Mouse (Mus musculus) testis, adult 2 months (tissue): Measurements from ENCODE around the gene Sec24c. TPM values are rescaled to one million over a fixed set of nuclear protein-coding genes. Genes with fewer than 3 reads are reported as not detected.
A peak's percentile ranks its signal among the peaks of the same experiment; 100 is the strongest.

ENCODE experiments used
- H3K27ac ChIP-seq: fragments of 200-500 bp; 2 replicates; pipeline ENCODE4 v1.5.1; 2012; ENCODE audit warnings: low read depth, low read length; ENCODE audit not compliant: control insufficient read depth, insufficient read depth
- H3K27me3 ChIP-seq: fragments of 200-500 bp; 2 replicates; pipeline ENCODE4 v1.6.1; 2012; ENCODE audit warnings: mild to moderate bottlenecking, low read length, moderate library complexity; ENCODE audit not compliant: control insufficient read depth, insufficient read depth
- H3K36me3 ChIP-seq: fragments of 200-500 bp; 2 replicates; pipeline ENCODE4 v1.6.1; 2012; ENCODE audit warnings: mild to moderate bottlenecking, low read length; ENCODE audit not compliant: control insufficient read depth, insufficient read depth
- H3K4me1 ChIP-seq: fragments of 200-500 bp; 2 replicates; pipeline ENCODE4 v1.6.1; 2012; ENCODE audit warnings: low read length; ENCODE audit not compliant: control insufficient read depth, insufficient read depth
- H3K4me3 ChIP-seq: fragments of 200-500 bp; 2 replicates; pipeline ENCODE4 v1.5.1; 2012; ENCODE audit warnings: low read depth, mild to moderate bottlenecking, low read length, moderate library complexity, mixed read lengths; ENCODE audit not compliant: control insufficient read depth
- CTCF ChIP-seq: fragments of 200-500 bp; IDR thresholded peaks from 2 replicates; pipeline ENCODE4 v1.5.1; 2012; ENCODE audit warnings: low read depth, mild to moderate bottlenecking, inconsistent platforms, low read length, moderate library complexity; ENCODE audit not compliant: control insufficient read depth, insufficient read depth, insufficient replicate concordance
- POLR2A ChIP-seq: fragments of 200-500 bp; IDR thresholded peaks from 2 replicates; pipeline ENCODE4 v1.6.1; 2012; ENCODE audit warnings: low read depth, mild to moderate bottlenecking, inconsistent platforms, low read length, moderate library complexity; ENCODE audit not compliant: control insufficient read depth
- polyA plus RNA-seq: library from polyadenylated mRNA; depleted of rRNA; stranded (reverse); fragments of >200 nt; gene quantifications from 2 replicates; pipeline ENCODE4 v1.2.3, GENCODE M21; 2012

Gene Sec24c
- polyA plus RNA-seq, 1 experiment = 80.7 TPM

- Histone ChIP-seq H3K27ac (no peak overlapping the region), H3K4me3 (no peak overlapping the region), H3K4me1 (no peaks in the 10 kb centered on the region), H3K36me3 (peaks cover 7% of the 10 kb centered on the region), H3K27me3 (no peaks in the 10 kb centered on the region)
- TF ChIP-seq POLR2A (no peak), CTCF (no peak)
These were observed 45.7 kb downstream of the Sec24c start for GRCm38 (mm10) chr14:20719767-20720166.

GRCm38 (mm10) chr14:20721371-20721770, 47.3 kb downstream of the Sec24c start:
- H3K36me3 ChIP-seq = peaks cover 7% of the 10 kb centered on the region
- H3K27ac ChIP-seq = no peak overlapping the region
- no peaks in the 10 kb centered on the region for H3K4me1 ChIP-seq
- TF ChIP-seq POLR2A (no peak), CTCF (no peak)
- no peaks in the 10 kb centered on the region for H3K27me3 ChIP-seq
- H3K4me3 ChIP-seq = no peak overlapping the region

GRCm38 (mm10) chr14:20723006-20723405, 48.9 kb downstream of the Sec24c start:
- peaks cover 4% of the 10 kb centered on the region for H3K36me3 ChIP-seq
- no peak overlapping the region for H3K4me3 ChIP-seq
- no peaks in the 10 kb centered on the region for H3K4me1 ChIP-seq
- no peak for TF ChIP-seq CTCF
- no peak for TF ChIP-seq POLR2A
- no peaks in the 10 kb centered on the region for H3K27me3 ChIP-seq
- H3K27ac ChIP-seq = no peak overlapping the region

- Histone ChIP-seq H3K4me3 (no peak overlapping the region), H3K4me1 (no peaks in the 10 kb centered on the region), H3K36me3 (peaks cover 4% of the 10 kb centered on the region), H3K27ac (no peak overlapping the region), H3K27me3 (no peaks in the 10 kb centered on the region)
- TF ChIP-seq CTCF = peak; percentile 65; the same call in 1 of the 2 replicates
- TF ChIP-seq POLR2A = no peak
These were observed 49.9 kb downstream of the Sec24c start for GRCm38 (mm10) chr14:20724043-20724442.

- H3K27me3 ChIP-seq = no peaks in the 10 kb centered on the region
- H3K4me3 ChIP-seq = no peak overlapping the region
- H3K36me3 ChIP-seq = peaks cover 6% of the 10 kb centered on the region
- H3K4me1 ChIP-seq = peaks cover 2% of the 10 kb centered on the region; the same call in 1 of the 2 replicates
- TF ChIP-seq CTCF (no peak), POLR2A (no peak)
- no peak overlapping the region for H3K27ac ChIP-seq
These were observed 51.7 kb downstream of the Sec24c start for GRCm38 (mm10) chr14:20725660-20726339.

DNA sequence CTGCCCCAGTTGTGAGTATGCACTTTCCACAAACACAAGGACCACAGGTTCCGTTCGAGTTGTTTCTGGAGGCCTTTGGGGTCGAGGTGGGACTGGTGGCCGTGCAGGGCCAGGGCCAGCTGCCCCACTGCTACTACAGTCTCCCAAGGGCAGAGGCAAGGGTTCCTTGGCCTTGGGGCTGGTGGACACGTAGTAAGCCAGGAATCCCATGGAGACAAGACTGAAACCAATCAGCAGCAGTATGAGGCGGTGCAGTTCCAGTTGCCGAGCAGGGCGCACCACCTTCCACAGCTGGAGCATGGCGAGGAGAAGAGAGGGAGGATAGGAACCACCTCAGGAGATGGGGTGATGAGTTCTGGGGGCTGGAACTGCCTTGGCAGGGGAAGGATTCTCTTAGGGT, 55.8 kb downstream of the Sec24c start:
- Histone ChIP-seq H3K27me3 (no peaks in the 10 kb centered on the region), H3K4me1 (peaks cover 6% of the 10 kb centered on the region), H3K4me3 (no peak overlapping the region), H3K27ac (no peak overlapping the region), H3K36me3 (peaks cover 6% of the 10 kb centered on the region)
- TF ChIP-seq CTCF (no peak), POLR2A (no peak)

DNA sequence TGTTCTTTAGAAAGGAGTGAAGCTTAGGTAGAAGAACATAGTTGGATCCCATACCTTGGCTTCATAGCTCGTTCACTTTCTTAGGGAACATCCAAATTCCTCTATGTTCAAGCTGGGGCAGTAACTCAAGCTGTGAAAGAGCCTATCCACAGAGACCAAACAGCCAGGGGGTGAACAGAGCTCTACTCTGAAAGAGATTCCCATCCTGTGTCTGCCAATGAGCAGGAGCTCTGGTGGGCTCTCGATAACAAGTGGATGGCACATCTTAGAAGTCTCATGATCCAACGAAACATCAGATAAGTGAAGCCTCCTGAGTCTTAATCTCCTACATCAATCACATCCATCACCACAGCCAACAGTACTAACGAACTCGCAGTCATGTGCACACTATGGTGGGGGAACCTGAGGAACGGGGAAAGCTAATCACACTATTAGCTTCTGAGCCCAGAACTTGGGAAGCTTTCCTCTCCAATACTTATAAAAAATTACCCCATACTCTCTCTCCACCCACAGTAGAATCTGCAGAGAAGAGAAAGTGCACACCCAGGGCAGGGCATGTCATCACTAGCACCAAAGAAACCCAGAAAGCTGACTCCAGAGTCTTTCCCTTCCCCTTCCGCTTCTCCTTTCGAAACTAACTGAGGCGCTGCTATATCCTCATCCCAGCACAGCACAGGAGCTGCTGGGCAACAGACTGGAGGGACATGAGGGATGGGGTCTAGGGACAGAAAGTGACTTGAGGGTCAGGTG, 56.9 kb downstream of the Sec24c start:
- Histone ChIP-seq H3K4me3 (no peak overlapping the region), H3K4me1 (peaks cover 13% of the 10 kb centered on the region), H3K27me3 (no peaks in the 10 kb centered on the region), H3K36me3 (peaks cover 6% of the 10 kb centered on the region), H3K27ac (no peak overlapping the region)
- TF ChIP-seq POLR2A (no peak), CTCF (no peak)
